Mouse (Mus musculus) kidney, postnatal 0 days (tissue): ENCODE data around the gene Ctf2. TPM values are rescaled to one million over a fixed set of nuclear protein-coding genes. Genes with fewer than 3 reads are reported as not detected.

Source experiments
- ATAC-seq: fragments of 200-750 bp; cut with Nextera tagmentation; replicated peaks from 2 replicates; pipeline ENCODE4 v1.8.0; 2017; ENCODE audit warnings: low read depth, moderate number of reproducible peaks, moderate TSS enrichment, moderate library complexity; ENCODE audit not compliant: low FRiP score
- DNase-seq: peaks from one replicate; pipeline ENCODE4 v3.0.0-alpha.2; 2016; ENCODE audit warnings: low spot score
- H3K27ac ChIP-seq: fragments of 300-500 bp; sonication (generic); 2 replicates; pipeline ENCODE4 v1.5.1; 2014; ENCODE audit warnings: mild to moderate bottlenecking
- H3K27me3 ChIP-seq: fragments of 300-500 bp; sonication (generic); 2 replicates; pipeline ENCODE4 v1.6.1; 2014; ENCODE audit warnings: low read length, mixed read lengths; ENCODE audit not compliant: insufficient read depth
- H3K36me3 ChIP-seq: fragments of 300-500 bp; sonication (generic); 2 replicates; pipeline ENCODE4 v1.6.1; 2014; ENCODE audit warnings: low read length, mixed read lengths; ENCODE audit not compliant: insufficient read depth
- H3K4me1 ChIP-seq: fragments of 300-500 bp; sonication (generic); replicated peaks from 2 replicates; pipeline ENCODE4 v1.6.1; 2014; ENCODE audit warnings: antibody characterized with exemption, low read length, mixed read lengths; ENCODE audit not compliant: insufficient read depth
- H3K4me2 ChIP-seq: fragments of 300-500 bp; sonication (generic); 2 replicates; pipeline ENCODE4 v1.6.1; 2014; ENCODE audit warnings: mild to moderate bottlenecking, low read length, moderate library complexity, mixed read lengths
- H3K4me3 ChIP-seq: fragments of 300-500 bp; sonication (generic); replicated peaks from 2 replicates; pipeline ENCODE4 v1.5.1; 2014; ENCODE audit warnings: low read depth, low read length
- H3K9ac ChIP-seq: fragments of 300-500 bp; sonication (generic); 2 replicates; pipeline ENCODE4 v1.6.1; 2014; ENCODE audit warnings: low read depth, low read length
- H3K9me3 ChIP-seq: fragments of 300-500 bp; sonication (generic); replicated peaks from 2 replicates; pipeline ENCODE4 v1.6.1; 2016; ENCODE audit warnings: low read length, inconsistent platforms, mixed read lengths
- CTCF ChIP-seq: IDR thresholded peaks from 2 replicates; pipeline ENCODE4 v1.5.1; 2016; ENCODE audit warnings: antibody characterized with exemption, low read depth, mild to moderate bottlenecking, moderate library complexity
- WGBS: fragments of 180-500 bp; shearing (Covaris S2); extraction: QIAGEN DNeasy Blood & Tissue Kit; methylation state at CpG from one replicate; pipeline ENCODE4 v1.1.7; 2014; 5-methylcytosine and 5-hydroxymethylcytosine counted together
- polyA plus RNA-seq: library from polyadenylated mRNA; unstranded; fragments of >200 nt; fragmentation: Nextera tagmentation; extraction: Ambion mirVana; gene quantifications from 2 replicates; pipeline ENCODE4 v1.2.1, GENCODE M21; 2015

Gene Ctf2
- polyA plus RNA-seq, 1 experiment from 2014 or later: not detected

GRCm38 (mm10) chr7:127719258-127719657 lies 12.7 kb downstream of the Ctf2 start:
- Histone ChIP-seq H3K27me3 (no peaks in the 10 kb centered on the region), H3K4me3 (no peak overlapping the region), H3K27ac (no peak overlapping the region), H3K4me1 (0 out of 2 replicates have a peak, but pooled peaks cover 6% of the 10 kb centered on the region), H3K9ac (no peak overlapping the region), H3K4me2 (no peak overlapping the region), H3K36me3 (no peaks in the 10 kb centered on the region), H3K9me3 (no peaks in the 10 kb centered on the region)
- WGBS: 89% methylated on average over 6 of the region's 6 CpGs
- ATAC-seq (no peak), DNase-seq (no peak)
- no peak for TF ChIP-seq CTCF

GRCm38 (mm10) chr7:127718339-127718738 lies 13.6 kb downstream of the Ctf2 start:
- H3K9ac ChIP-seq: no peak overlapping the region
- no peaks in the 10 kb centered on the region for H3K27me3 ChIP-seq
- no peak for TF ChIP-seq CTCF
- no peaks in the 10 kb centered on the region for H3K9me3 ChIP-seq
- no peaks in the 10 kb centered on the region for H3K36me3 ChIP-seq
- no peak overlapping the region for H3K4me2 ChIP-seq
- ATAC-seq (no peak), DNase-seq (no peak)
- H3K4me3 ChIP-seq: no peak overlapping the region
- H3K27ac ChIP-seq: no peak overlapping the region
- 89% methylated on average over 6 of the region's 6 CpGs for WGBS
- H3K4me1 ChIP-seq: 0 out of 2 replicates have a peak, but pooled peaks cover 6% of the 10 kb centered on the region

- H3K27ac ChIP-seq: no peak overlapping the region
Observed at GRCm38 (mm10) chr7:127716992-127717391, 15.0 kb downstream of the Ctf2 start.

GRCm38 (mm10) chr7:127714816-127715215 lies 17.1 kb downstream of the Ctf2 start:
- Histone ChIP-seq H3K9me3 (no peaks in the 10 kb centered on the region), H3K27me3 (no peaks in the 10 kb centered on the region), H3K9ac (no peak overlapping the region), H3K4me2 (no peak overlapping the region), H3K36me3 (no peaks in the 10 kb centered on the region), H3K27ac (no peak overlapping the region), H3K4me3 (no peak overlapping the region), H3K4me1 (peaks cover 13% of the 10 kb centered on the region)
- 80% methylated on average over 4 of the region's 4 CpGs for WGBS
- DNase-seq (no peak), ATAC-seq (no peak)
- TF ChIP-seq CTCF: no peak

More at GRCm38 (mm10) chr7:127716992-127717391, 15.0 kb downstream of the Ctf2 start:
- DNase-seq (peak; percentile 75), ATAC-seq (peak; percentile 60; the same call in 1 of the 2 replicates)
- H3K4me1 ChIP-seq: peaks cover 7% of the 10 kb centered on the region
- peak overlapping the region; percentile 19 for H3K4me3 ChIP-seq
- no peaks in the 10 kb centered on the region for H3K9me3 ChIP-seq
- peak overlapping the region; percentile 49 for H3K9ac ChIP-seq
- under 1% methylated on average over 41 of the region's 41 CpGs for WGBS
- H3K27me3 ChIP-seq: no peaks in the 10 kb centered on the region
- H3K36me3 ChIP-seq: no peaks in the 10 kb centered on the region
- H3K4me2 ChIP-seq: peak overlapping the region; percentile 48
- peak; percentile 68 for TF ChIP-seq CTCF

- peaks cover 15% of the 10 kb centered on the region for H3K4me1 ChIP-seq
- 2% methylated on average over 28 of the region's 28 CpGs for WGBS
- peak; percentile 19 for ATAC-seq
Observed at GRCm38 (mm10) chr7:127712461-127713385, 19.2 kb downstream of the Ctf2 start, which contains the start of gene Ctf1. Ctf1 (plus strand) TSS chr7:127712736.

GRCm38 (mm10) chr7:127711456-127711855 lies 20.5 kb downstream of the Ctf2 start:
- 0 out of 2 replicates have a peak, but pooled peaks cover under 1% of the 10 kb centered on the region for H3K36me3 ChIP-seq
- peak overlapping the region; percentile 88 for H3K27ac ChIP-seq
- no peaks in the 10 kb centered on the region for H3K9me3 ChIP-seq
- no peak overlapping the region for H3K9ac ChIP-seq
- H3K4me3 ChIP-seq: no peak overlapping the region
- DNase-seq (no peak), ATAC-seq (no peak)
- TF ChIP-seq CTCF: no peak
- no peak overlapping the region for H3K4me2 ChIP-seq
- no peaks in the 10 kb centered on the region for H3K27me3 ChIP-seq
- H3K4me1 ChIP-seq: peaks cover 16% of the 10 kb centered on the region
- 58% methylated on average over 3 of the region's 3 CpGs for WGBS

More at GRCm38 (mm10) chr7:127712461-127713385, 19.2 kb downstream of the Ctf2 start, which contains the start of gene Ctf1:
- TF ChIP-seq CTCF: no peak
- Histone ChIP-seq H3K4me3 (peak within 1 kb of the TSS; percentile 29), H3K27me3 (no peaks in the 10 kb centered on the region), H3K27ac (peak within 1 kb of the TSS; percentile 88), H3K9ac (peak within 1 kb of the TSS; percentile 42), H3K9me3 (no peaks in the 10 kb centered on the region), H3K4me2 (peak within 1 kb of the TSS; percentile 55), H3K36me3 (no peaks in the 10 kb centered on the region)
- DNase-seq: peak; percentile 94
